Mouse (Mus musculus) olfactory bulb, adult 2 months (tissue): ENCODE data around the gene Comt.

Source experiments
- CTCF ChIP-seq: fragments of 200-500 bp; IDR thresholded peaks from 2 replicates; pipeline ENCODE4 v1.5.1; 2012; ENCODE audit warnings: low read depth, mild to moderate bottlenecking, low read length, moderate library complexity; ENCODE audit not compliant: insufficient read depth
- POLR2A ChIP-seq: fragments of 200-500 bp; IDR thresholded peaks from 2 replicates; pipeline ENCODE4 v1.6.1; 2012; ENCODE audit warnings: mild to moderate bottlenecking, low read depth, low read length, moderate library complexity; ENCODE audit not compliant: insufficient read depth

GRCm38 (mm10) chr16:18370197-18370596 lies 56.5 kb downstream of the Comt start:
- TF ChIP-seq POLR2A (no peak), CTCF (no peak)
